Mouse (Mus musculus): ENCODE data around the gene Exoc3l2. TPM values are rescaled to one million over a fixed set of nuclear protein-coding genes. Genes with fewer than 3 reads are reported as not detected.

The Exoc3l2 gene
- polyA plus RNA-seq, 1 experiment: 0.01 TPM

GRCm38 (mm10) chr7:19456628-19457027, 6.5 kb upstream of the Exoc3l2 start:
- Histone ChIP-seq H3K79me2 (ENCODE audit: control insufficient read depth, insufficient read depth) (peaks cover 24% of the 10 kb centered on the region), H3K4me3 (ENCODE audit: insufficient read depth, poor library complexity, severe bottlenecking) (no peak overlapping the region), H3K27me3 (ENCODE audit: control insufficient read depth, insufficient read depth, insufficient read length) (no peaks in the 10 kb centered on the region), H3K36me3 (ENCODE audit: control insufficient read depth, insufficient read depth) (no peaks in the 10 kb centered on the region), H3K79me3 (ENCODE audit: low read depth) (peaks cover 5% of the 10 kb centered on the region), H3ac (ENCODE audit: control insufficient read depth, insufficient read length, low read depth) (no peak overlapping the region)
- no peak for TF ChIP-seq FOSL1 (IDR thresholded peaks at IDR 0.05; ENCODE audit: insufficient read depth, low read length, poor library complexity, severe bottlenecking)
- peak; percentile 77 for TF ChIP-seq MYOD1 (IDR thresholded peaks at IDR 0.05; ENCODE audit: control insufficient read depth, insufficient read length, low read depth)

GRCm38 (mm10) chr7:19457414-19458071, 5.6 kb upstream of the Exoc3l2 start:
- peak overlapping the region; percentile 57 for H3K4me3 ChIP-seq (ENCODE audit: insufficient read depth, poor library complexity, severe bottlenecking)
- H3K79me3 ChIP-seq (ENCODE audit: low read depth): peaks cover 3% of the 10 kb centered on the region
- peak overlapping the region; percentile 63 for H3ac ChIP-seq (ENCODE audit: control insufficient read depth, insufficient read length, low read depth)
- no peaks in the 10 kb centered on the region for H3K27me3 ChIP-seq (ENCODE audit: control insufficient read depth, insufficient read depth, insufficient read length)
- TF ChIP-seq USF1 (IDR thresholded peaks at IDR 0.05; ENCODE audit: low read depth): no peak
- no peak for TF ChIP-seq MYOD1 (IDR thresholded peaks at IDR 0.05; ENCODE audit: control insufficient read depth, insufficient read length, low read depth)
- TF ChIP-seq MAX (IDR thresholded peaks at IDR 0.05): no peak
- TF ChIP-seq MYOG (IDR thresholded peaks at IDR 0.05; ENCODE audit: control insufficient read depth, extremely low read depth, insufficient read length): no peak
- TF ChIP-seq CEBPB (IDR thresholded peaks at IDR 0.05; ENCODE audit: low read depth): no peak
- TF ChIP-seq CTCF (IDR thresholded peaks at IDR 0.05; ENCODE audit: control insufficient read depth, insufficient read depth, insufficient read length): no peak
- TF ChIP-seq FOSL1 (IDR thresholded peaks at IDR 0.05; ENCODE audit: insufficient read depth, low read length, poor library complexity, severe bottlenecking): no peak
- peaks cover 24% of the 10 kb centered on the region for H3K79me2 ChIP-seq (ENCODE audit: control insufficient read depth, insufficient read depth)
- no peaks in the 10 kb centered on the region for H3K36me3 ChIP-seq (ENCODE audit: control insufficient read depth, insufficient read depth)

GRCm38 (mm10) chr7:19458072-19458486, 5.1 kb upstream of the Exoc3l2 start:
- peak overlapping the region; percentile 63 for H3ac ChIP-seq (ENCODE audit: control insufficient read depth, insufficient read length, low read depth)
- H3K36me3 ChIP-seq (ENCODE audit: control insufficient read depth, insufficient read depth): no peaks in the 10 kb centered on the region
- peak overlapping the region; percentile 57 for H3K4me3 ChIP-seq (ENCODE audit: insufficient read depth, poor library complexity, severe bottlenecking)
- TF ChIP-seq MYOD1 (IDR thresholded peaks at IDR 0.05; ENCODE audit: control insufficient read depth, insufficient read length, low read depth) (no peak), FOSL1 (IDR thresholded peaks at IDR 0.05; ENCODE audit: insufficient read depth, low read length, poor library complexity, severe bottlenecking) (no peak), MAX (IDR thresholded peaks at IDR 0.05) (no peak), CEBPB (IDR thresholded peaks at IDR 0.05; ENCODE audit: low read depth) (no peak), MYOG (IDR thresholded peaks at IDR 0.05; ENCODE audit: control insufficient read depth, extremely low read depth, insufficient read length) (no peak), USF1 (IDR thresholded peaks at IDR 0.05; ENCODE audit: low read depth) (no peak), CTCF (IDR thresholded peaks at IDR 0.05; ENCODE audit: control insufficient read depth, insufficient read depth, insufficient read length) (no peak)
- peaks cover 24% of the 10 kb centered on the region for H3K79me2 ChIP-seq (ENCODE audit: control insufficient read depth, insufficient read depth)
- peaks cover 3% of the 10 kb centered on the region for H3K79me3 ChIP-seq (ENCODE audit: low read depth)
- H3K27me3 ChIP-seq (ENCODE audit: control insufficient read depth, insufficient read depth, insufficient read length): no peaks in the 10 kb centered on the region

GRCm38 (mm10) chr7:19458591-19459111, 4.5 kb upstream of the Exoc3l2 start, which contains the start of gene Mark4:
Mark4 (minus strand) TSS chr7:19458821.
- H3K27me3 ChIP-seq (ENCODE audit: control insufficient read depth, insufficient read depth, insufficient read length): no peaks in the 10 kb centered on the region
- no peaks in the 10 kb centered on the region for H3K36me3 ChIP-seq (ENCODE audit: control insufficient read depth, insufficient read depth)
- H3K79me2 ChIP-seq (ENCODE audit: control insufficient read depth, insufficient read depth): peaks cover 24% of the 10 kb centered on the region
- H3K79me3 ChIP-seq (ENCODE audit: low read depth): peaks cover 3% of the 10 kb centered on the region
- no peak for TF ChIP-seq MYOG (IDR thresholded peaks at IDR 0.05; ENCODE audit: control insufficient read depth, extremely low read depth, insufficient read length)
- no peak for TF ChIP-seq MAX (IDR thresholded peaks at IDR 0.05)
- TF ChIP-seq MYOD1 (IDR thresholded peaks at IDR 0.05; ENCODE audit: control insufficient read depth, insufficient read length, low read depth): no peak
- H3ac ChIP-seq (ENCODE audit: control insufficient read depth, insufficient read length, low read depth): peak within 1 kb of the TSS; percentile 77
- H3K4me3 ChIP-seq (ENCODE audit: insufficient read depth, poor library complexity, severe bottlenecking): peak within 1 kb of the TSS; percentile 57

- Histone ChIP-seq H3ac (ENCODE audit: control insufficient read depth, insufficient read length, low read depth) (peak overlapping the region; percentile 75), H3K4me3 (ENCODE audit: insufficient read depth, poor library complexity, severe bottlenecking) (peak overlapping the region; percentile 57), H3K27me3 (ENCODE audit: control insufficient read depth, insufficient read depth, insufficient read length) (no peaks in the 10 kb centered on the region), H3K36me3 (ENCODE audit: control insufficient read depth, insufficient read depth) (no peaks in the 10 kb centered on the region), H3K79me3 (ENCODE audit: low read depth) (peaks cover 3% of the 10 kb centered on the region), H3K79me2 (ENCODE audit: control insufficient read depth, insufficient read depth) (peaks cover 24% of the 10 kb centered on the region)
- TF ChIP-seq MYOD1 (IDR thresholded peaks at IDR 0.05; ENCODE audit: control insufficient read depth, insufficient read length, low read depth) (no peak), FOSL1 (IDR thresholded peaks at IDR 0.05; ENCODE audit: insufficient read depth, low read length, poor library complexity, severe bottlenecking) (no peak), CTCF (IDR thresholded peaks at IDR 0.05; ENCODE audit: control insufficient read depth, insufficient read depth, insufficient read length) (no peak), CEBPB (IDR thresholded peaks at IDR 0.05; ENCODE audit: low read depth) (no peak), MAX (IDR thresholded peaks at IDR 0.05) (no peak), USF1 (IDR thresholded peaks at IDR 0.05; ENCODE audit: low read depth) (no peak), MYOG (IDR thresholded peaks at IDR 0.05; ENCODE audit: control insufficient read depth, extremely low read depth, insufficient read length) (no peak)
These were observed 3.8 kb upstream of the Exoc3l2 start for GRCm38 (mm10) chr7:19459144-19459870.
